Mouse (Mus musculus) liver, embryonic 16.5 days (tissue): ENCODE data around the gene Slc22a12. TPM values are rescaled to one million over a fixed set of nuclear protein-coding genes. Genes with fewer than 3 reads are reported as not detected.

ENCODE experiments used
- ATAC-seq: fragments of 200-750 bp; cut with Nextera tagmentation; 2 replicates; pipeline ENCODE4 v1.8.0; 2017; ENCODE audit warnings: low read depth, mild to moderate bottlenecking, moderate number of reproducible peaks, moderate library complexity
- H3K27ac ChIP-seq: fragments of 300-500 bp; sonication (generic); 2 replicates; pipeline ENCODE4 v1.5.1; 2014; ENCODE audit warnings: mild to moderate bottlenecking, low read length
- H3K27me3 ChIP-seq: fragments of 300-500 bp; sonication (generic); 2 replicates; pipeline ENCODE4 v1.6.1; 2014; ENCODE audit warnings: low read depth, low read length, mixed read lengths; ENCODE audit not compliant: control insufficient read depth, insufficient read depth
- H3K36me3 ChIP-seq: fragments of 300-500 bp; sonication (generic); 2 replicates; pipeline ENCODE4 v1.6.1; 2014; ENCODE audit warnings: mild to moderate bottlenecking; ENCODE audit not compliant: control insufficient read depth, insufficient read depth
- H3K4me1 ChIP-seq: fragments of 300-500 bp; sonication (generic); 2 replicates; pipeline ENCODE4 v1.6.1; 2014; ENCODE audit warnings: low read depth, low read length, mixed read lengths; ENCODE audit not compliant: control insufficient read depth
- H3K4me2 ChIP-seq: fragments of 300-500 bp; sonication (generic); 2 replicates; pipeline ENCODE4 v1.6.1; 2014; ENCODE audit warnings: low read depth, low read length, mixed read lengths
- H3K4me3 ChIP-seq: fragments of 300-500 bp; sonication (generic); 2 replicates; pipeline ENCODE4 v1.5.1; 2014; ENCODE audit warnings: low read depth, mild to moderate bottlenecking, low read length
- H3K9ac ChIP-seq: fragments of 300-500 bp; sonication (generic); 2 replicates; pipeline ENCODE4 v1.6.1; 2014; ENCODE audit warnings: low read depth, low read length
- H3K9me3 ChIP-seq: fragments of 300-500 bp; sonication (generic); replicated peaks from 2 replicates; pipeline ENCODE4 v1.6.1; 2016; ENCODE audit warnings: low read length; ENCODE audit not compliant: control insufficient read depth
- WGBS: fragments of 180-500 bp; shearing (Covaris S2); extraction: QIAGEN DNeasy Blood & Tissue Kit; methylation state at CpG from one replicate; pipeline ENCODE4 v1.1.7; 2014; ENCODE audit not compliant: insufficient replicate concordance; 5-methylcytosine and 5-hydroxymethylcytosine counted together
- polyA plus RNA-seq: library from polyadenylated mRNA; unstranded; fragments of >200 nt; fragmentation: Nextera tagmentation; extraction: Ambion mirVana; gene quantifications from 2 replicates; pipeline ENCODE4 v1.2.1, GENCODE M21; 2015

The Slc22a12 gene
- polyA plus RNA-seq, 1 experiment from 2014 or later = not detected

DNA sequence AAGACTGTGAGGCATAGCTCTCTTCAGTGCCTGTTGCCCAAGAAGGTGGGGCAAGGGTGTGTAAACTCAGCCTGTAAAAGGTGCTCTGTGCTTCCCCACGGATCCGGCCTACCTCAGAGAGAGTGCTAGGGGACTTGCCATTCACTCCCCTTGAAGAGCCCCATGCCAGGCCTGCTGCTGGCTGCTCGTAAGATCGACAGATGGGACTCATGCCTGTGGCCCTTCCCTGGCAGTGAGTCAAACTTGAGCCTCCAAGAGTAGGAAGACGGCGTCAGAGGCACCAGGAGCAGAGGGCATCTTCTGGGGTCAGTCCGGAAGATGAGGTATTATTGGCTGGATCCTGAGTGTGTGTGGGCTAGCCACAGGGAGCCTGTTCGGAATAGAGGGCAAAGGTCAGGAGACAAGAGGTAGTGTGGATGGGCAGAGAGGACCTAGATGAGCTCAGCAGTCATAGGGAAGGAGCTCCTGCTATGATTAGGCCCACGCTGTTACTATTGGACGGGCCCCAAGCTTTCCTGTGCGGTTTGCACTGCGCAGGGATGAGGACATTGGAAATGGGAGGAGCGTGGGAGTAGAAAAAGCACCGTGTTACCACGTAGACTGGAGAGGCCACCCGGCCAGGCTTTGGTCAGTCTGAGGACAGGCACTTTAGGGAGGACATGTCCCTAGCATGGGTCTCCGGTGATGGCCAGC is 14.8 kb downstream of the Slc22a12 start:
- peaks cover 38% of the 10 kb centered on the region for H3K27me3 ChIP-seq
- H3K9me3 ChIP-seq = no peaks in the 10 kb centered on the region
- no peak overlapping the region for H3K9ac ChIP-seq
- H3K4me1 ChIP-seq = no peaks in the 10 kb centered on the region
- no peak overlapping the region for H3K27ac ChIP-seq
- no peak overlapping the region for H3K4me2 ChIP-seq
- H3K36me3 ChIP-seq = no peaks in the 10 kb centered on the region
- no peak for ATAC-seq
- WGBS = 68% methylated on average over 17 of the region's 17 CpGs
- H3K4me3 ChIP-seq = no peak overlapping the region

DNA sequence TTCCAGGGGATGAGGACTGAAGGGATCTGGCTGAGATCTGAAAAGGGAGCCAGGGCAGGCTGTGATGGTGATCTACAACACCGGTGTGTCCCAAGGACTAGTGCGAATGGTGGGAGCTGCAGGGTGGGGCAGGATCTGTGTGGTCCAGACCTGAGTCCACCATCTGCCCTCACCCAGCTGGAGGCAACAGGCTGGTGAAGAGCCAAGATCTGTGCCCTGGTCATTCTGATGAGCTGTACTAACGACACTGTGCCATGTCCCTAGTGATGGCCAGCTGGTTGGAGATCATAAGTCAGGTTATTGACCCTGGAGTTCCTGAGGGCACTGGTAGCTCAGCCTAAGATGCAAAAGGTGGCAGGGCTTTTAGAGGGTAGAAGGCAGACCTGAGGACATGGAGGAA is 15.4 kb downstream of the Slc22a12 start:
- no peak overlapping the region for H3K4me3 ChIP-seq
- H3K4me2 ChIP-seq = no peak overlapping the region
- H3K27me3 ChIP-seq = peaks cover 33% of the 10 kb centered on the region
- H3K27ac ChIP-seq = no peak overlapping the region
- no peaks in the 10 kb centered on the region for H3K4me1 ChIP-seq
- ATAC-seq = no peak
- no peaks in the 10 kb centered on the region for H3K36me3 ChIP-seq
- H3K9ac ChIP-seq = no peak overlapping the region
- 81% methylated on average over 3 of the region's 3 CpGs for WGBS
- no peaks in the 10 kb centered on the region for H3K9me3 ChIP-seq

DNA sequence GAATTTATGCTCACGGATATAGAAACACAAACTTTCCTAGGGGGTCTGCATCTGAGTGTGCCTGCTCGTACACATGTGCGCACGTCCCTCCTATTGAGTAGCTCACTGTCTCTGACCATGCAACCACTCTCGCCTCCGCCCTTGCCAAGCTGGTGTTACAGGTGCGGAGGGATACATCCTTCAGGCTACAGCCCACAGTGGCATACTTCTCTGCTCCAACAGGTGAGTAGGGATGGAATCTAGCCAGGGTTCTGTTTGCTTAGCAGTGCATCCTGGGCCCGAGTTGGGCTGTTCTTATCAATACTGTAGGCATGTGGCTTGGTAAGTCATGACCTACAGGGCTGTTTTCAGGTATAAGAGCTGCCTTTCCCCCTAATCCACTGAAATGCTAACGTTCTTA is 16.8 kb downstream of the Slc22a12 start:
- H3K9me3 ChIP-seq = no peaks in the 10 kb centered on the region
- H3K4me2 ChIP-seq = no peak overlapping the region
- no peaks in the 10 kb centered on the region for H3K36me3 ChIP-seq
- H3K27ac ChIP-seq = no peak overlapping the region
- no peaks in the 10 kb centered on the region for H3K4me1 ChIP-seq
- WGBS = 70% methylated on average over 9 of the region's 9 CpGs
- no peak overlapping the region for H3K9ac ChIP-seq
- no peak overlapping the region for H3K4me3 ChIP-seq
- ATAC-seq = no peak
- peaks cover 19% of the 10 kb centered on the region for H3K27me3 ChIP-seq

- H3K27ac ChIP-seq = no peak overlapping the region
- 49% methylated on average over 4 of the region's 4 CpGs for WGBS
- no peak for ATAC-seq
Observed at GRCm38 (mm10) chr19:6525023-6525422, 17.8 kb downstream of the Slc22a12 start.

DNA sequence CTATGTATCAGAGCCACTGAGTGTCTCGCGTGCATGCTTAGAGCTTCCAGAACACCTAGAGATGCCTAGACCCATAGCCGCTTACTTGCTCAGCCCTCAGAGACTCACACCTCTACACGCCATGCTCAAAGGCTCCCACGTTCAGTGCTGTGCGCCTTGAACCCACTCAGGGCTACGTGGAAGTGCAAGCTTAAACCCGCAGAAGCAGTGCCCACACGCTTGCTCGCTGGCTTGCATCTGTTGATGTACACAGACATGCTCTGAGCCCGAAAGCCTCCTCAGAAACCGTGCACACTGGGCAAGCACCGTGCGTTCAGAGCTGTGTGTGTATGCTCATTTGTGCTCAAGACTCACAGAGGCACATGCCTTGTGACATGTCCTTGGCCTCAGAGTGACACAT is 20.5 kb downstream of the Slc22a12 start:
- Histone ChIP-seq H3K27ac (no peak overlapping the region), H3K36me3 (no peaks in the 10 kb centered on the region), H3K9ac (no peak overlapping the region), H3K4me2 (no peak overlapping the region), H3K27me3 (no peaks in the 10 kb centered on the region), H3K4me3 (no peak overlapping the region), H3K9me3 (no peaks in the 10 kb centered on the region), H3K4me1 (no peaks in the 10 kb centered on the region)
- WGBS = 71% methylated on average over 14 of the region's 14 CpGs
- no peak for ATAC-seq

More at GRCm38 (mm10) chr19:6525023-6525422, 17.8 kb downstream of the Slc22a12 start:
- H3K4me2 ChIP-seq = no peak overlapping the region
- H3K4me1 ChIP-seq = no peaks in the 10 kb centered on the region
- H3K36me3 ChIP-seq = no peaks in the 10 kb centered on the region
- H3K4me3 ChIP-seq = no peak overlapping the region
- H3K9me3 ChIP-seq = no peaks in the 10 kb centered on the region
- no peak overlapping the region for H3K9ac ChIP-seq
- peaks cover 10% of the 10 kb centered on the region for H3K27me3 ChIP-seq

DNA sequence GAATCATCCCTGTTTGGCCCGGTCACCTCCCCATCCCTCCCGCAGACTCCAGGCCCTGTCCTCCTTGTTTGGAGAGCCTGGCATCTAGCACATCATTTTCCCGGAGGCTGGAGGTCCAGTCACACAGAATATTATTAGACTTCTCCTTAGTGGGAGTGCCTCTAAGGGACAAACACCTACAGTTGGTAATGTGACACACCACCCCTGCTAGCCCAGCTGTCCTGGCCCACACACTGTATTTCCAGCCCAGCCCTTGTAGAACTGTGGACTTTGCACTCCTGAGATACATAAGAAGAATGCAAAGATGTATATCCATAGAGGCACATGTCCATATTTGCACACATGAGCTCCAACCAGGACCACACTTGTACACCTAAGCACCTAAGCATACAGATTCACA is 21.2 kb downstream of the Slc22a12 start:
- H3K4me1 ChIP-seq = no peaks in the 10 kb centered on the region
- no peak overlapping the region for H3K4me3 ChIP-seq
- ATAC-seq = no peak
- no peak overlapping the region for H3K27ac ChIP-seq
- H3K9me3 ChIP-seq = no peaks in the 10 kb centered on the region
- H3K36me3 ChIP-seq = no peaks in the 10 kb centered on the region
- H3K9ac ChIP-seq = no peak overlapping the region
- no peaks in the 10 kb centered on the region for H3K27me3 ChIP-seq
- H3K4me2 ChIP-seq = no peak overlapping the region
- 67% methylated on average over 3 of the region's 3 CpGs for WGBS

DNA sequence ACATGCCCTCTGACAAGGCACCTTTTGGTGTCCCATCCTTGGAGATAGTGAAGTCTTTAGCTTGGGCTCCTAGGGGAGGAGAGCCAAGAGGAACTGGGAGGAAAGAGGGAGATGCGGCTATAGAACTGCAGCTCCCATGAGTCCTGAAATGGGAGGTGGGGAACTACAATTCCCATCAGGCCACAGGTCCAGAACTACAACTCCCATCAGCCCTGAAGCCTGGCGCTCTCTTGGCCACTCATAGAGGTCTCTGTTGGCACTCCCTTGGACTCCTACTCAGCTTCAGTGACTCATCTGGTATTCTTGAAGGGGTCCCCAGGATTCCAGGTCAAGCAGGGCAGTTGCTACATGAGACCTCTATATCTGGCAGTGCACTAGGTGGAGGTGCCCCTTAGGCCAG is 23.3 kb downstream of the Slc22a12 start:
- no peak overlapping the region for H3K27ac ChIP-seq
- H3K36me3 ChIP-seq = no peaks in the 10 kb centered on the region
- no peak overlapping the region for H3K4me3 ChIP-seq
- no peaks in the 10 kb centered on the region for H3K9me3 ChIP-seq
- H3K27me3 ChIP-seq = peaks cover under 1% of the 10 kb centered on the region; the same call in 1 of the 2 replicates
- WGBS = 60% methylated on average over 2 of the region's 2 CpGs
- H3K4me1 ChIP-seq = no peaks in the 10 kb centered on the region
- no peak overlapping the region for H3K4me2 ChIP-seq
- no peak for ATAC-seq
- no peak overlapping the region for H3K9ac ChIP-seq

GRCm38 (mm10) chr19:6518601-6519000 is 24.2 kb downstream of the Slc22a12 start:
- Histone ChIP-seq H3K4me1 (no peaks in the 10 kb centered on the region), H3K4me3 (no peak overlapping the region), H3K4me2 (no peak overlapping the region), H3K27ac (no peak overlapping the region), H3K36me3 (no peaks in the 10 kb centered on the region), H3K9ac (no peak overlapping the region), H3K9me3 (no peaks in the 10 kb centered on the region), H3K27me3 (peaks cover 3% of the 10 kb centered on the region)
- no peak for ATAC-seq
- 58% methylated on average over 5 of the region's 5 CpGs for WGBS

- H3K36me3 ChIP-seq = no peaks in the 10 kb centered on the region
- no peak overlapping the region for H3K4me3 ChIP-seq
- H3K27ac ChIP-seq = no peak overlapping the region
- no peaks in the 10 kb centered on the region for H3K4me1 ChIP-seq
- no peak for ATAC-seq
- no peak overlapping the region for H3K4me2 ChIP-seq
- H3K27me3 ChIP-seq = peaks cover 15% of the 10 kb centered on the region
- no peaks in the 10 kb centered on the region for H3K9me3 ChIP-seq
- 51% methylated on average over 8 of the region's 8 CpGs for WGBS
- no peak overlapping the region for H3K9ac ChIP-seq
Observed at GRCm38 (mm10) chr19:6516153-6516552, 26.7 kb downstream of the Slc22a12 start.
